Mouse (Mus musculus) forelimb bud, embryonic 11.5 days (tissue): ENCODE data around the gene Gm6760.

Experiments
- DNase-seq: peaks from one replicate; pipeline ENCODE4 v3.0.0-alpha.2; 2012; ENCODE audit warnings: low read depth, low spot score

Gene Gm6760

DNA sequence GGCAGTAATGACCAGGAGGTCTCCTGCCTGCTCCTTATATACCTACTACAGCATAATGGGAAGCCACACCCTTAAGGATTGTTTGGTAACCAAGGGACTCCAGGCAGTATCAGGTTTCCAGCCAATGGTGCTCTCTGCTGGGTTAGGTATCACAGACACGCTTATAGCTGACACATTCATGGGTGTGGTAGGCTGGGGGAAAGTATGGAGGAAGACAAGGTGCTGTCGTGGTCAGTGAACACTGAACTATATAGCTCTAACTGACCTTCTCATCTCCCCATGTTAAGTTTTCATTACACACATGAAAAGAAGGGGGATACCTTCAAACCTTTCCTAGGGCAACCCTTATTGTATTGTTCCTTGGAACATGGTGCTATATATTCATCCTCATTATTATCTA is at the start of gene Gm6760:
Gm6760 (minus strand) TSS at position 101 of the 400 bp plus-strand sequence.
- no peak for DNase-seq

DNA sequence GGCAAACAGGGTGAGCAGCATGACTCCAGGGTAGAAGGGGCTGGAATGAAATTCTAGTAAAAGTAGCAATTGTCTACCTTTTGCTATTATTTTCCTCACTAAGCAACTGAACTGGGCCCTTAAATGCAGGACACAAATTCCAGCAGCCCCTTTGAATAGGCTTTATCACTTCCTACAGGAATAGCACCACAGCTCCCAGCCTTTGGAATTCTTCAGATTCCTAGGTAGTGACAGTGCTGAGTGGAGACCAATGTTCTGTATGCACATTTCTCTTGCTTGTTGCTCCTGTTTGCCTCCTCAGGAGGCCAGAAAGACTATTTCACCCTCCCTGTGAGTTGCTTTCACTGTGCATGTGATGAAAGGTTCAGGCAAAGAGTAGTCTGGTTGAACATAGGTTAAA is 29.2 kb upstream of the Gm6760 start:
- no peak for DNase-seq

DNA sequence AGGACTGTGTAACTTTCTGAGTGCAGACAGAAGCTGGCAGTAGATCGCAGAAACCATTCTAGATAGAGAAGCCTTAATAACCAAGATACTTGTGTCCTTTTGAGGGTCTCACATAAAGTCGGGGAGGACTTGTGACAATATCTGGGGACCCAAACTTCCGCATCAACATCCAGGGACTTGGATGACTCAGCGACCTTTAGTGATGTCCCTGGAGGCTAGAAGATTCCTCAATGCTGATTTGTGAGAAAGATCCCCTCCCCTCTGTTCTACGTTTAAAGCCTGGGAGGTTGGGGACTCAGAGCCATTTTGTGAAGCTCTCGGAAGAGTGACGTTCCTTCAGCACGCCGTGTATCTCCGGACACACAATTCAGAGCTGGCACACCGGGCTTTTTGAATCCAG is 21.2 kb upstream of the Gm6760 start, which contains the start of gene 3830417A13Rik:
3830417A13Rik (plus strand) TSS at position 301 of the 400 bp plus-strand sequence.
- DNase-seq: no peak
